Mouse (Mus musculus) left cerebral cortex, postnatal 36 days (tissue): ENCODE results near the gene 9130230L23Rik. TPM values are rescaled to one million over a fixed set of nuclear protein-coding genes. Genes with fewer than 3 reads are reported as not detected.
"Not testable (repeated sequence)": the region's sequence is repeated elsewhere in the genome, so short reads cannot be mapped to it uniquely, and the experiment has no call there.

ENCODE experiments used
- DNase-seq, 2 experiments: peaks; one replicate each; pipeline ENCODE4 v3.0.0; 2021 to 2022; ENCODE audit warnings: low spot score in 2 of 2, mixed read lengths in 1 of 2
- intact Hi-C: fragments of 180-260 bp; cut with DNase I; formaldehyde crosslinking; loops from one replicate; pipeline ENCODE4 v1.15.1; 2025
- total RNA-seq, 2 experiments: library from RNA; stranded (reverse); gene quantifications; 2 replicates each; pipeline ENCODE4 v1.2.3; 2021

The 9130230L23Rik gene
- total RNA-seq, 2 experiments from 2014 or later = not detected

DNA sequence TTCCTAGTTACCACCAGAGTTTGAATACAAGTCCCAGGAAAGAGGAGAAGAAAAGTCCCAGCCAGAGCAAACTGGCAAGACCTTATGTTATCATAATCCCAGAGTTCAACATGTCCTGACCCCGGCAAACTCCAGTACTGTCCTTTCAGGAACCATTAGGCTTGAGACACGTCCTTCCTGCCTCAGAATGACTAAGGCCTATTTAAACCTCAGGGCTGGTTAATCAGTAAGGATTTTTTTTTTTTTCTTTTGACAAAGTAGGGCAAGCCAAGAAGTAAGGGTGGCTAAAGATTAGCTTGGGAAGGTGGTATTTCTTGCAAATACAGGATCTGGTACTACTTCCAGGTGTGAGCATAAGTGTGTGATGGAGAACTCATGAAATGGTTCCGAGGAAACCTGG is 9.9 kb upstream of the 9130230L23Rik start:
- intact Hi-C loops = no loop called here
- DNase-seq = no peak

DNA sequence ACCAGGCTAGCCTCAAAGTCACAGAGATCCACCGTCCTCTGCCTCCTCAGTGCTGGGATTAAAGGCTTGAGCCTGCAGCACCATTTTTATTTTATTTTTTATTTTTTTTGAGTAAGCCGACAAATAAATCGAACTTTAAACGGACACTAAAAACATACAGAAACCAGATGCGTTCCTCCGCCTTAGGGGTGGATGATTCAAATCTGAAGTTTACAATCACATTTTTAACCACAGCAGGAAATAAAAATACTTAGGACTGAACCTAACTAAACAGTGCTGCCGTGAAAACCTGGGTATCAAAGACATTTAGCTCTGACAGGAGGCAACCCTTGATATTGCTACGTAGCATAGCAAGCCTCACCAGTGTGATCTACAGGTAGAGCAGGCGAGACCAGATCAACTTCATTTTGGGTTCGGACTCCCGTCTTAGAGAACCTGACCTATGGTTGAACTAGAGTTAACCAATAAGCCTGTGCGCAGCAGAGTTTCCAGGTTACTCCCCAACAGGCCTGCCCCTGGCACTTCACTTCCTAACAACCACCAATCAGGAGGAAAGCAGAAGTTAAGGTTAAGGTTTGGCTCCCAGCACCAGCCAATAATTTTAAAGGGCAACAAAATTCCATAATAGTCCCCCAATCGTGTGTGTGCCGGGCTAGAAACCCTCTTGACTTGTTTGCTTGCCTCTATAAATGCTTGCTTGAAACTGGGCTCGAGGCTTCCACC is 4.3 kb upstream of the 9130230L23Rik start:
- DNase-seq = no peak
- intact Hi-C loops = no loop called here

DNA sequence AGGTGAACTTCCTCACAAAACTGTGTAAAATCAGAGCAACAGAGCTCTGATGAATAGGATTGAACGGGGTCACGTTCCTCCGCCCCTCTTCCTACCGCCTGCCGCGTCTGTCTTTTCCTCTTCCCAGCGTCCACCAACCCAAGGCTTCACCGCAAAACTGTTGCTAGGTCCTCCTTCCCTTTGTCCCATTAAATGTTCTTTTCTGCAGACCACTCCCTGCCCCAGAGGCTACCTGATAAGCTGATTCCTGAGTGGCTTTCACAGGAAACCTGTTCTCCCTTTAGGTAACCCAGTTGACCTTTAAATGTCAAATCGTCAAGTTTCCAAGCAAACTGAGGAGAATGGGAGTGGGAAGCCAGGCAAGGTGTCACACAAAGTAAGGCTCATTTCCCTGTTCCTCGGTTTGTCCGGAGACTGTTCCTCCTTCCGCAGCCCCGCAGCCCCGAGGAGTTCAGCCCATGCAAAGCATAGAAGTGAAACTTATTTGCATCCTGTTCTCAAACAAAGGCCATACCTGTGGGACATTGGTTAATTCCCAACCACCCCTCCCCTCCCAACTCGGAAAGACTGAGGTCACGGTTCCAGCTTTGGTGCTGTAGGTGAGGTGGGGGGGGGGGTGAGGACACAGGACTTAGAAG is 1.1 kb upstream of the 9130230L23Rik start:
- no peak for DNase-seq
- intact Hi-C loops = no loop called here

DNA sequence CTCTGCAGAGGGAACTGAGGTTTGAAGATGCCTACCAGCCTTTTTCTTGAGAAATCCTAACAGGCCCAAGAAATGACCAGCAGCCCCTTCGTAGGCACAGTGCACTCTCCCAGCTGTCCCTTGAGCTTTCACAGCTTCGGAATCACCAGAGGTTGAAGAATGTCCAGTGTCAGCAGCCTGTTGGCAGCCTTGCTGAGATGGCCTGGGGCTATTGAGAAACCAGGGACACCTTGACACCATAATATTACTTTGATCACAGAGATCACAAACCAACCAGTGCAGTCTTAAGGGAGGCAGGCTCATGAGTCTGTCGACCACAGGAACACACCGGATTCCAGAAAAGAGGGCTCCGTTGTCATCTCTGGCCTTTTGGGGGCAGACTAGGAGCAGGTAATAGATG is 2.9 kb downstream of the 9130230L23Rik start:
- intact Hi-C loops = no loop called here
- no peak for DNase-seq

DNA sequence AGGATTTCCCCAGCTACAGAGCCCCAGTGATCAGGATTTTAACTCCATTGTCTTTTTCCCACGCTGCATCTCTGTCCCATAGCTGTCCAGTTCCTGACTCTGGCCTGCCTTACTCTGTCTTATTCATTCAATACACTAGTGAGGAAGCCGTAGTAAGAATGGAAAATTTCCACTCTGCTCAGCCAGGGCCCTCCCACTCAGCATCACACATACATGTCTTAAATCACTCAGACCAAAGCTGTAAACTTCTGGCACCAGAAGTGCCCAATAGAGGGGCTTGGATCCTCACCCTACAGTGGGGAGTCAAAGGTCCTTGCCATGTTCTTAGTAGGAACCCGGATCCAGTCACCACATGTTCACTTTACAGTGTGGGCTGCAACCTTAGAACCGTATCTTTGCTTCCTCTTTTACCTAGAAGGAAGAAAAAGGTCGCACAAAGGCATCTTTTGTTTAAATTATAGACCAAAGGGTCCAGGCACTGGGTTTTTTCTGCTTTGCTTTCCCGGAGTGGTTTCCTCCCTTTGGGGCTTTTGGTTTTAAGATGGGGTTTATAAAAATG is 3.4 kb downstream of the 9130230L23Rik start:
- DNase-seq = no peak
- intact Hi-C loops = no loop called here

DNA sequence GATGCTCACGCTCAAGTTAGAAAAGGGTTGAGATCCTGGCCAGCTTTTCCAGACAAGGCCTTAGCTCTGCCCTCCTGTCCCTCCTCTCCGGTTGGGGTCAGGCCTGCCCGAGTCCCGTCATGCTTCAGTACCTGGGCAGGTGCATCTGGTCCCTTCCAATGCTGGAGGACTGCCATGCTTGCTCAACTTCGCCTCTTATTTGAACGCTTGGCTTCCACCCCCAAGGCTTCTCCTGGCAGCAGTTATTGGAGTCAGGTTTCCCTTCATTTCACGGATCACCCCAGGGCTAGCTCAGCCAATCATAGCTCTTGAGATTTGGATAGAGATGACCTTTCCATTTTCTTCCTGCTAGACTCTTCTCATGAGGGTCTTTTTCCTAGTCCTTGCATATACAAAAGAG is 4.0 kb downstream of the 9130230L23Rik start:
- intact Hi-C loops = no loop called here
- no peak for DNase-seq

DNA sequence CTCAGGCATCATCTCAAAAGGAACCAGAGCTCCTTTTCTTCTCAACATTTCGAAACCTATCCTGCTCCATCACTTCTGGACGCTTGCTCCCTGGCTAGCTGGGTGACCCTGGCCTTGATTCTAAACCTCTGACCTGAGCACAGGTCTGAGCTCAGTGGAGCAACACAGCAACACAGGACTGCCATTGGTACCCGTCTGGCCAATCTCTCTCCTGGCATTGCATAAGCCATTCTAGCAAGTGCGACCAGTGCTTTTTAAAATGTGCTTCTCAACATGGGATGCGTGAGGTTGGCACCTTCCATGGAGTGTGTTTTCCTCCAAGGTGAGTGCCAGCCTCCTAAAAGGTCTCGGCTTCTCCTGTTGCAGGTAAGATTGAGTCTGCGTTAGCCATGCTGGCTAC is 5.0 kb downstream of the 9130230L23Rik start:
- intact Hi-C loops = no loop called here
- DNase-seq = no peak

DNA sequence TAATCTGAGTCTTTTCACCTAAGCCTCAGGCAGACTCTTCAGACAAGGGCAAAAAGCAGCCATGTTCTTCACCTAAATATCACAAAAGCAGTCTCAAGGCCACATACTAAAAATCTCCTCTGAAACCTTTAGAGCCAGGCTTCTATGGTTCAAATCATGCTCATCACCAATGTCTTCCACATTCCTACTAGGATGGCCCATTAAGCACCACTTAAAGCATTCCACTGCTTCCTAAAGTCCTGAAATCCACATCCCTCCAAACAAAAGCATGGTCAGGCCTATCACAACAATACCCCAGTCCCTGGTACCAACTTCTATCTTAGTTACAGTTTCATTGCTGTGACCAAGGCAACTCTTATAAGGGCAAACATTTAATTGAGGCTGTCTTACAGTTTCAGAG is 6.3 kb downstream of the 9130230L23Rik start:
- intact Hi-C loops = no loop called here
- DNase-seq = no peak

DNA sequence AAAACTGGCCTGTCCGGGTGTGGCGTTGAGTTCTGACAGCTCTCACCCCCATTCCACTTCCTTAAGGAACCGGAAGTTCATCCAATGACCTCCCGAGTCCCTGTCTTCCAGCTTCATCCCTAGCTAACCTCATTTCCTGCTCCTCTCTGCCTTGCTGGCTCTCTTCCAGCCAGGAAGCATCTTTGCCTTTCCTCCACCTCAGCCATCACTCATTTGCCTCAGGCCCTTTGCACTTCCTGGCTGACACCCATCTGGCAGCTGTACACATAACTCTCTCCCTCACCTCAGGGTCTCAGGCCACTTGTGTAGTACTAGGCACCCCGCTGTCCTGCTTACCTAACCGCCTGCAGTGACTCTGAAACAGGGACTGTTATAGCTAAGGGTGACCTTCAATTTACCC is 9.4 kb downstream of the 9130230L23Rik start:
- intact Hi-C loops = no loop called here
- no peak for DNase-seq

DNA sequence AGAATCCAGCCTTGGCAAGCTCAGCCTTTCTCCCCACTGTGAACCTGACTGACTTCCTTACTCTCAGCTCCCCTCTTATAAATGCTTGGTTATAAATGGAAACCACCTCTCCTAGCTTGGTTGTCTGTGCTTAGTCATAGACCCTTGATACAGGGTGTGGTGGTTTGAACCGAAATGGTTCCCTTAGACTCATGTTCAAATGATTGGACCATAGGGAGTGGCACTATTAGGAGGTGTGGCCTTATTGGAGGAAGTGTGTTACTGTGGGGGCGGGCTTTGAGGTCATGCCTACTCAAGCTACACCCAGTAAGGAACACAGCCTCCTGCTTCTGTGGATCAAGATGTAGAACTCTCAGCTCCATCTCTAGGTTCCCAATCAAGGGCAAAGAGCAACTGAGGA is 12.9 kb downstream of the 9130230L23Rik start:
- no peak for DNase-seq
- intact Hi-C loops = no loop called here

DNA sequence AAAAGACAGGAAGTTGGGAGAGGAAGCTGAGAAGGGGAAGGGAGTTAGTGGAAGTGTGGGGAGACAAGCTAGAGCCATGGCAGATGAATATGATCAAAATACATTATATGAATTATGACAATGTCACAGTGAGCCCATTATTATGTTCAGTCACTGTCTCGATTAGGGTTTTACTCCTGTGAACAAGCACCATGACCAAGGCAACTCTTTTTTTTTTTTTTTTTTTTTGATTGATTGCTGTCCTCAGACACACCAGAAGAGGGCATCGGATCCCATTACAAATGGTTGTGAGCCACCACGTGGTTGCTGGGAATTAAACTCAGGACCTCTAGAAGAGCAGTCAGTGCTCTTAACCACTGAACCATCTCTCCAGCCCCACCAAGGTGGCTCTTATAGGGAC is 17.1 kb downstream of the 9130230L23Rik start:
- intact Hi-C loops, DNase-seq: not testable (repeated sequence)

DNA sequence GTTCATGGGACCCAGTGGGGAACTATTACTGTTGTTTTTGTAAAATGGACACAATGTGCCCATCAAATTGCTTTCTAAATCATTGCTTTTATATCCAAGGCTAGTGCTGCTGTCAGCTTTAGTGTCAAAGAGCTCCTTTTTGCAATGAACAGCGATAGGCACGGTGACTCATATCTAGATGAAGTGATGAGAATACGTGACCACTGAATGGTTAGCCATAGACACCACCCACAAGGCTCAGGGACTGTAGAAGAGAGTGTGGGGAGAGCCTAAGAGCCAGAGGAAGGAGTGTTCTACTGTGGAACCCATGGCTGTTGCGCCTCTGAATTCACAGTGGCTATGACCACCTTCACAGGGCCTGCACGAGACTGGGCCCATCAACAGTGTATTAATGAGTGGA is 17.7 kb downstream of the 9130230L23Rik start:
- intact Hi-C loops = no loop called here
- DNase-seq = no peak

DNA sequence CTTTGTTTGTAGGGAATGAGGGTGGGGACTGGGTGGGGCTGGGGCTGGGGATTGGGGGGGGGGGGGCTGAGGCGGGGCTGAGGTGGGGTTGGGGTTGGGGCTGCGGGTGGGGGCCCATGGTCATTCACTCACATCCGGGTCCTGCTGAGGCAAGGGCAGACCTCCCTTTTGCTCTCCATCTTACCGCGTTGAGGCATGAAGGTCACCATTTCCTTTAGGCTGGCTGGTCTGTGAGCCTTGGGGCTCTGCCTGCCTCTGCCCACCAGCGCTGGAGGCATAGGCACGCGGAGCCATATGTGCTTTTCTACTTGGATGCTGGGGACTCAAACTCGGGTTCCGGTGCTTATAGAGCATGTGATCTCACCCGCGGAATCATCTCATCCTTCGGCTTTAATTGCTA is 28.4 kb downstream of the 9130230L23Rik start:
- DNase-seq = no peak
- intact Hi-C loops = no loop called here

DNA sequence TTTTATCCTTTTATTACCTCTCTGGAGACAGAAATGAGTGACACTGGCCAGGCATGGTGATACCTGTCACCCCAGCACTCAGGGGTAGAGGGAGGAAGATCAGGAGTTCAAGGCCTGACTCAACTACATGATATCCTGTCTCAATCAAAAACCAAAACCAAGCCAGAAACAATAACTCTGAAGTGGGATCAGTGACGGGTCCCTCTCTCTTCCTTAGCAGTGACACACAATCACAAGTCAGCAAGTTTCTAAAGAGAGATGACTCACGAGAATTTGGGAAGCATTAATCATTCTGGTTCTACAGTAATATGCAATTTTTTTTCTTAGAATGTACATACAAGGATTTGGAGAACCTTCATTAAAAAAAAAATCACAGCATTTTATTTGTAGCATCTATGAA is 30.9 kb downstream of the 9130230L23Rik start:
- no peak for DNase-seq
- intact Hi-C loops = no loop called here

DNA sequence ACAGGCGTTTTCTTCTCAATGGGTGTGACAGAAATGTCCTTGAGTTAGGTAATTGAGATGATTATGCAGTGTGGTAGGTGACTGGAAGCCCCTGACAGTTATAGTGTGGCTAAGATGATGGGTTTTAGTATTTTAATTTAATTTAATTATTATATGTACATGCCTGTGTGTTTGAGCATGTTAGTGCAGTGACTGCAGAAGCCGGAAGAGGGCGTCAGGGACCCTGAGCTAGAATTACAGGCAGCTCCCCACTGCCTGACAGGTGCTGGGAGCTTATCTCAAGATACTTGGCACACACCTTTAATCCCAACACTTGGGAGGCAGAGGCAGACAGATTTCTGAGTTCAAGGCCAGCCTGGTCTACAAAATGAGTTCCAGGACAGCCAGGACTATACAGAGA is 36.1 kb downstream of the 9130230L23Rik start:
- intact Hi-C loops = no loop called here
- DNase-seq = no peak

DNA sequence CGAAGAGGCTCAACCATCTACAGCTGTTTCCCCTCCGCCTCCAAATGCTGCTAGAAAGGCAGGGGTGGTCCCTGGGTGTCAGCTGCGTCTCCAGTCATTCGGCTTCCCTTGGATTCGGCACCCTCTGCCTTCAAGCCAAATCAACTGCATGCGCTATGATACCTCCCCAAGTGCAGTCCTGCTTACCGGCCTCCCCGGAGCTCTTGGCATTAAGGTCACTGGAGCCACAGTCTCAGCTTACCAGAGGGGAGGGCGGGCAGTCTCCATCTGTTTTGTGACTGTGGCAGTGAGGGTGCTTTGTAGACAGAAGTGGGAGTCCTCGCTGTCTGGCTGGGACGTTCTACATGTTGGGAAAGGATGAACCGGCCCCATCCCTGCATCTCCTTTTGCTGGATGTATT is 37.0 kb downstream of the 9130230L23Rik start:
- no peak for DNase-seq
- intact Hi-C loops = no loop called here

DNA sequence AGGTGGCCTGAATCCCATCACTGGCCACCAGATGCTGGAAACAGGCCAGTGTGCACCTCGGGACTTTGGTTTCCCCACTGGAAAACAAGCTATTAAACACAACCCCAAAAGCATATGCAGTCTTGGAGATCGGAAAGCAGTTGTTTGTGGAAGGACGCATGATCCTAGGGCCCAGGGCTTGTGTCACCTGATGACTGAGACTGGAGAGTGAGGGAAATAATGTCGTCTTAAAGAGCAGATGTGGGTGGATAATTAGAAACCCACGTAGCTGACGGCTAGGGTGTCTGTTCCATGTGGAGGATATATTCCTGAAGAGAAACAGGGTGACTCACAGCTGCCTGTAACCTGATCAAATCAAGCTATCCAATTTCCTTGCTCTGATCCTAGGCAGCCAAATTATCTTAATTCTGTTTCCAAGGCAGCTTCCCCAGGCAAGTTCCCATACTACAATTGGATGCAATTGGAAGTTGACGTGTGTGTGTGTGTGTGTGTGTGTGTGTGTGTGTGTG is 38.3 kb downstream of the 9130230L23Rik start:
- intact Hi-C loops = no loop called here
- DNase-seq = no peak

DNA sequence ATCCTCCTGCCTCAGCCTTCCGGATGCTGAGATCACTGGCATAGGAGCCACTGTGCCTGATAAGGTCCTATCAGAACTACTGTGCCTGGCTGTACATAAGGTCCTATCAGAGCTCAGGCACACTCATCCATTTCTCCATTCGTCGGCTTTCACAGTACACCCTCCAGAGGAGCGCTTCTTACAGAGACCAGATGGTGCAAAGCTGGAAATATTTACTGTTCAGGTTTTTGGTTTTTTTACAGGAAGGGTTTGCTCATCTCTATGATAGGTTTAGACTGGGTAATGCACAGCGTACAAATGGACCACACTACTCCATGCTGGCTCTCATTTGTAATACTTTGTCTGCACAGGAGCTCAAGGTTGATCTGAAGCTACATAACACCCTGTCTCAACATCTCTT is 40.8 kb downstream of the 9130230L23Rik start:
- no peak for DNase-seq

DNA sequence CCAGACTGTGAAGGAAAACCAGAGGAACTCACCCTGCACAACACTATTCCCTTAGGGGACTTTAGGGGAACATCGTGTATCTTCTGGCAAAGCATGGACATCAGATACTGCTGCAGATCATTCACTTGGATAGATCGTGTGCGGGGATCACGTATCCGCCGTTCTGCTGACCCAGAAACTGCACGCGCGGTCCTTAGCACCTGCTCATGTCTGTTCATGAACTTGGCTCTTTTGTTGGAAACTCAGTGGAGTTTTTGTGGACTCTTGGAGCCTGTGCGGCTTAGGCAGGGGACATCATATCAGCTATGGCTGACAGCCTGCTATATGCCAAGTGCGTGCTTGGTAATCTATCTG is 43.5 kb downstream of the 9130230L23Rik start:
- intact Hi-C loops = no loop called here
- no peak for DNase-seq

More for the DNA sequence above, 40.8 kb downstream of the 9130230L23Rik start:
- intact Hi-C loops = no loop called here

DNA sequence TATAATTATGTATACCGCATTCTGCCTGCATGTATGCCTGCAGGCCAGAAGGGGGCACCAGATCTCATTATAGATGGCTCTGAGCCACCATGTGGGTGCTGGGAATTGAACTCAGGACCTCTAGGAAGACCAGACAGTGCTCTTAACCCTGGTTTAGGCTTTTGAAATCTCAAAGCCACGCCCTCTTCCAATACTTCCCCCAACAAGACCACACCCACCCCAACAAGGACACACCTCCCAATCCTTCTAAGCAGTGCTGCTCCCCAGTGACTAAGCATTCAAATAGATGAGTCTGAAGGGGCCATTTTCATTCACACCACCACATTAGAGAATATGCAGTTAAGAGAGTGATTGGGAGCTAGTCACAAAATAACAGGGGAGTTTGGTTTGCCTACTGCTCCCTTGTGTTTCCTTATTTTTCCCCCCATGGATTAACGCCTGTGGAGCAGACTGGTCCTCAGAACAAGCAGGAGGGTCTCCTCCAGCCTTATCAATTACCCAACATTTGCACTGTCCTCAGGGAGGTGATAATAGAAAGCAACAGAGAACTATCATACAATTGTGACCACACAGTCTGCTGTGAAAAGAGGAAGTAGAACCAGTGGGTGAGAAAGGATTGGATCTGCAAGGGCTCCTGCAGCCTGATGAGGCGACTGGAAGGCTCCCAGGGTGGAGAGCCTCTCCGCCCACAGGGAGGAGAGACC is 44.0 kb downstream of the 9130230L23Rik start:
- no peak for DNase-seq

DNA sequence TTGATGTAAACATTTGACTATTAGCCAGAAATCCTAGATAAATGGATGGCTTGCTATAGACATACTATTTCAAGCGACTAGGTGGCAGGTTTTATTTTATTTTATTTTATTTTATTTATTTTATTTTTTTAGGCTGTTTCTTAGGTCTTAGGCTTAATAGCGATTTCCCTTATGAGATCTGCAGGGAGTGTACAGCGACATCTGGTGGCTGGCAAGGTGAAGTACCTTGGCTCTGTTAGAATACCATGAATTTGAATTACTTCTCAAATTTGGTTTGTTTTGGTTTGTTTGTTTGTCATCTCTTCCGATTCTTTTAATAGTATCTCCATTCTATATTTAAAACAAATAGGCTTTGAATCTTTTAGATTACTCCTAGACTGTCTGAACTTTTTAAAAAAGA is 45.5 kb downstream of the 9130230L23Rik start:
- intact Hi-C loops = no loop called here
- DNase-seq = no peak

More for the DNA sequence above, 44.0 kb downstream of the 9130230L23Rik start:
- intact Hi-C loops = no loop called here
